Mouse (Mus musculus): Measurements from ENCODE around the gene Itih5. TPM values are rescaled to one million over a fixed set of nuclear protein-coding genes. Genes with fewer than 3 reads are reported as not detected.

Itih5 gene
- polyA plus RNA-seq, 1 experiment from 2014 or later = 7.2 TPM

DNA sequence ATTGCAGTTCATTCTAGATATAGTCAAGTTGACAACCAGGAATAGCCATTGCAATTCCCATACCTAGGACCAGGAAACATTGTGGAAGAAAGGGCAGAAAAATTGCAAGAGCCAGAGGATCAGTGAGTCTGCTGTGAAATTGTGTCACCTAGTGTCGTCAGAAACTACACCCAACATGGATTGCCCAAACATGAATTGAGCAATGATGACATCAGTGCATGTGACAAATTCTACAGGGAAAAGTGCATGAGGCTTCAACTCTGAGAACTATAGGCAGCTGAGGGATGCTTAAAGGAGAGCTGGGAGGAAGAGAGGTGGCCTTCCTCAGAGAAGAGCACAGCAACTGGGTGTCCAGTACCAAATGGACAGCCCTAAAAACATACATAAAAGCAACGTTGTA, 16.1 kb upstream of the Itih5 start:
- Histone ChIP-seq H3K4me3 (no peak overlapping the region), H3K27ac (no peak overlapping the region), H3K27me3 (no peaks in the 10 kb centered on the region), H3K4me2 (no peak overlapping the region), H3K4me1 (replicated peaks) (no peaks in the 10 kb centered on the region), H3K9ac (no peak overlapping the region), H3K9me3 (no peaks in the 10 kb centered on the region), H3K36me3 (no peaks in the 10 kb centered on the region)
- WGBS = 84% methylated on average over 2 of the region's 2 CpGs
- no peak for ATAC-seq (ENCODE audit: low FRiP score)

DNA sequence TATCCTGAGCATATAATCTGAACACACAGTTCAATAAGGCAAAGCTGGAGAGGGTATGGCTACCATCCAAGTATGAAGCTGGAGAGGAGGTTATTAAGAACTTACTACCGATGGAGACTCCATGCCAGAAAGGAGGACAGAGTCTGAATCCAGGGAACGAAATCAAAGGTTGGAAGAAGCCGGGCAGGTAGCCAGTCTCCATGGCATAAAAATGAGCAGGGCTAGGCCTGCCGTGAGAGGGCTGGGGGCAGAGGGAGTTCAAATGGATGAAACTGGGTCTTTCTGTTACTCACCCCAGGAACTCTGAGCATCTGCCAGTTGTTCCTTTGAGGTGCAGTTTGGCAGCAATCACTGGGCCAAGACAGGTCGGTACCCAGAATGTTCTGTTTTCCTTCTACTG, 12.9 kb upstream of the Itih5 start:
- no peak overlapping the region for H3K4me3 ChIP-seq
- WGBS = 84% methylated on average over 5 of the region's 5 CpGs

DNA sequence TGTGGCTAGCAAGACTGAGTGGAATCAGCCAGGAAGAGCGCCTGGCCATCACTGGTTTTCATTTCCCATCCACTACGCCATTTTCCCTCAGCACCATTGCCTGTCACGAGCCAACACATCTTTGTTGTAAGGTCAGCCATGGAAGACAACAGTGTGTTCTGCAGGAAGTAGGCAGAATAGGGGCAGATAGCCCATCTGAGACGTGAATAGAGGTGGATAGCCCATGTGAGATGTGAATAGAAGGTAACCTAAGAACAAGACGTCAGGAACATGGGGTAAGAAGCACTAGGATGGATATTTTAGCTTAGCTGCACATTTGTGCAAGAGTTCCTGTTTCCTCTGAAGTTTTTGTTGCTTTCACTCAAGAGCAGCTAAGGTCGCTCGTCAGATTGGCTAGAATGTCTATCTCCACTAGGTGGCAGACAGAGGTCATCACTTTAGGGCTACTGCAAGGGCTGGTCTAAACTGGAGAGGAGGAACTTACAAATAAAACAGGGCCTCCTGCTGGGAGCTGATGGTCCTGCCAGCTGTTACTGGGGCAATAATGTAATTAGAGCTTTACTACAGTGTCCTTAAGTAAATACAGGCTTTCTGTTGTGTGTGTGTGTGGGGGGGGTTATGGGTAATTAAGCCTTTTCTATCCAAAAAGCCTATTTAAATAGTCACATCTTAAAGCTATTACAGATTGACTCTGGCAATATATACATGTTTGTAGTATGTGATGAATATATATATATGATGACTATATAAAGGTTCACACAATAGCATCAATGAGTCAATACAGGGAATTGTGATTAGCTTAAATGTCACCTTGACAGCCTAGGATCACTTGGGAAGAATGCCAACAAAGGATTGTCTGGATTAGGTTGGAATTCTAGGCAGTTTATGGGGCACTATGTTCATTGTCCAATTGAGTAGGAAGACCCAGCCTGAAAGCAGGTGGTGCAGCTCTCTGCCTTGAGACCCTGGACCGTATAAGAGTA, 10.6 kb upstream of the Itih5 start:
- 0 out of 2 replicates have a peak, but pooled peaks cover 10% of the 10 kb centered on the region for H3K27me3 ChIP-seq
- H3K36me3 ChIP-seq = no peaks in the 10 kb centered on the region
- no peaks in the 10 kb centered on the region for H3K4me1 ChIP-seq (replicated peaks)
- no peak overlapping the region for H3K4me2 ChIP-seq
- H3K4me3 ChIP-seq = no peak overlapping the region
- 29% methylated on average over 8 of the region's 8 CpGs for WGBS
- peak; percentile 87 for ATAC-seq (ENCODE audit: low FRiP score)
- no peaks in the 10 kb centered on the region for H3K9me3 ChIP-seq
- no peak overlapping the region; the same call in 1 of the 2 replicates for H3K9ac ChIP-seq
- no peak overlapping the region for H3K27ac ChIP-seq

More for the DNA sequence above, 12.9 kb upstream of the Itih5 start:
- Histone ChIP-seq H3K36me3 (no peaks in the 10 kb centered on the region), H3K4me1 (replicated peaks) (no peaks in the 10 kb centered on the region), H3K27ac (no peak overlapping the region), H3K27me3 (no peaks in the 10 kb centered on the region), H3K9ac (no peak overlapping the region), H3K9me3 (no peaks in the 10 kb centered on the region), H3K4me2 (no peak overlapping the region)
- ATAC-seq (ENCODE audit: low FRiP score) = no peak

DNA sequence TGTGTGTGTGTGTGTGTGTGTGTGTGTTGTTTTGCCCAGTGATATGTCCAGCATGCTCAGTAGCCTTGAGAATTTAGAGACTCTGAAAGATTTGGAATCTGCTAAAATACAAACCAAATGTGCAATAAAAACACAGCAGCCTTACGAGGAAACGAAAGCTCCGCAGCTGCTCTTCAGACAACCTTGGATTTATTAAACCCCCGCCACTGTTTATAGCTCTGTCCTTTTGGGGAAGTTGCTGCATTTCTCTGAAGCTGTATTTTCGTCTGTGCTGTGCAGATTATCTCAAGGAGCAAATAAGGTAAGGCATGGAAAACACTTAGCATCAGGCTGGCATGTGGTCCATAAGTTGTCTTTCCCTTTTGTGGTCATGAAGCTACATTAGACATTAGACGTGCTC, 7.9 kb upstream of the Itih5 start:
- H3K27me3 ChIP-seq = 0 out of 2 replicates have a peak, but pooled peaks cover 10% of the 10 kb centered on the region
- no peaks in the 10 kb centered on the region for H3K4me1 ChIP-seq (replicated peaks)
- no peak overlapping the region for H3K4me3 ChIP-seq
- H3K9me3 ChIP-seq = no peaks in the 10 kb centered on the region
- H3K27ac ChIP-seq = no peak overlapping the region
- WGBS = 68% methylated on average over 6 of the region's 6 CpGs
- no peaks in the 10 kb centered on the region for H3K36me3 ChIP-seq
- H3K4me2 ChIP-seq = no peak overlapping the region
- H3K9ac ChIP-seq = no peak overlapping the region
- no peak for ATAC-seq (ENCODE audit: low FRiP score)

DNA sequence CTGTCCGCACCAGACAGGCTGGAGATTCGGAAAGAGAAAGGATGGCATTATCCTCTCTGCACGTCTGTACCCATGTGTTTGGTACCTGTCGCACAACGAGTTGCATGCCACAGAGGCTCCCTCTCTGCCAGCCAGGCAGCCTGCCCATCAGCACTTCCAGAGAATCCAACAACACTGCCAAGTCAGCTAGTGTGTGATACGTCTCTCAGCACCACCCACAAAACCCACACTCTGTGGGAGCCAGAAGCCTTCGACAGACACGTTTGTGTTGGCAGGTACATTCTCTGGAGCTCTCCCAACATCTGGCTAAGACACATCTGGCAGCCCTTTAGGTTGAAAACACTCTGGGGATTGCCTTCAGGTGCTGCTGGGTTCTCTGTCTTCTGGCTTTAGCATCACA, 6.2 kb upstream of the Itih5 start:
- Histone ChIP-seq H3K9ac (no peak overlapping the region), H3K4me2 (no peak overlapping the region), H3K27ac (no peak overlapping the region), H3K4me3 (no peak overlapping the region), H3K36me3 (no peaks in the 10 kb centered on the region), H3K4me1 (replicated peaks) (no peaks in the 10 kb centered on the region), H3K27me3 (0 out of 2 replicates have a peak, but pooled peaks cover 10% of the 10 kb centered on the region), H3K9me3 (no peaks in the 10 kb centered on the region)
- WGBS = 81% methylated on average over 8 of the region's 8 CpGs
- ATAC-seq (ENCODE audit: low FRiP score) = no peak

DNA sequence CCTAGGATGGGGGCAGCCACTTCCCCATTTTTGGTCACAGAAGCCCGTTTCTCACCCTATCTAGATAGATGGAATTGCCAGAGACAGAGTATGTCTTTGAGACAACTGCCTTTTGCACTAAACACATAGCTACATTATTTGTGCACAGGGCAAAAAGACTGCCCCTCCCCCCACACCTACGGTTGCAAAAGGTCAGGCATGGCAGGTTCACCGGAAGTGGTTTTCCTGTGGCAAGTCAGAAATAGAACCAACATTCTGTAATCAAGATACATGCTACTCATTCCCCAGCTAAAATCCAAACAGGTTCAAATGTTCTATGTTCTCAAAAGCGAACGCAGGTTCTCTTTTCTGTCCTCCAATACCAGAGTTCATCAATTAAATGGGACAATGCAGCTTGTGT, 781 bp upstream of the Itih5 start:
- no peak overlapping the region for H3K27ac ChIP-seq
- no peaks in the 10 kb centered on the region for H3K9me3 ChIP-seq
- no peak overlapping the region for H3K4me3 ChIP-seq
- H3K9ac ChIP-seq = no peak overlapping the region
- WGBS = 91% methylated on average over 5 of the region's 5 CpGs
- peaks cover 11% of the 10 kb centered on the region for H3K4me1 ChIP-seq (replicated peaks)
- H3K4me2 ChIP-seq = no peak overlapping the region
- no peaks in the 10 kb centered on the region for H3K36me3 ChIP-seq
- H3K27me3 ChIP-seq = no peaks in the 10 kb centered on the region
- no peak for ATAC-seq (ENCODE audit: low FRiP score)

DNA sequence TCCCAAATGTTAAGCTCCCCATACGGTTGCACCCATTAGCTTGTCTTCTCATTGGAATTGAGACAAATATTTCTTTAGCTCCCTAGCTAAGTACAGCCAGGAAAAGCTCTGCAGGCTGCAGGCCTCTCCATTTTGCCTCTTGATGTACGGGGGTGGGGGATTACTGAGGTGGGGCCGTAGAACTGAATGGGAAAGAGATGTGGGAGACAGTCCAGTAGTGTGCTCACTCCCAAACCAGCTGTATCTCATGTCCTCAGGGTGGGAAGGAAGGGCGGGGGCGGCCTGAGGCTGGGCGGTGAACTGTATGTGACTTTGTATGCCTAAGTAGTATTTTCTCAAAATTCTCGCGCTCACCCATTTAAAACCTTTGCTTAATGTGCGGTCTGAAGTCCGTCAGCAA, 3.8 kb downstream of the Itih5 start:
- Histone ChIP-seq H3K9me3 (no peaks in the 10 kb centered on the region), H3K27me3 (no peaks in the 10 kb centered on the region), H3K27ac (no peak overlapping the region), H3K4me1 (replicated peaks) (peaks cover 11% of the 10 kb centered on the region), H3K4me3 (no peak overlapping the region), H3K4me2 (no peak overlapping the region), H3K36me3 (no peaks in the 10 kb centered on the region), H3K9ac (no peak overlapping the region)
- ATAC-seq (ENCODE audit: low FRiP score) = no peak
- WGBS = 88% methylated on average over 10 of the region's 10 CpGs

DNA sequence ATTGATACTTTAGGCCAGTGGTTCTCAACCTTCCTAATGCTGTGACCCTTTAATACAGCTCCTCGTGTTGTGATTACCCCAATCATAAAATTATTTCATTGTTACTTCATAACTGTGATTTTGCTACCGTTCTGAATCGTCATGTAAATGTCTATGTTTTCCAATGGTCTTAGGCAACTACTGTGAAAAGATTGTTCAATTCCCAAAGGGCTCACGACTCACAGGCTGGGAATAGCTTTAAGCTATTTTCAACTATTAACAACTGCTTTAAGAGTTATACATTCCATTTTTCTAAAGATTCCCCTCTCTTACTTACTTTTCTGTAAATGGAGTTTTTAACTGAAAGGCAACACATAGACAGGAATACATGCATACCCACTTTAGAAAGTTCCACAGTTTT, 8.6 kb downstream of the Itih5 start:
- WGBS = 93% methylated on average over 4 of the region's 4 CpGs

DNA sequence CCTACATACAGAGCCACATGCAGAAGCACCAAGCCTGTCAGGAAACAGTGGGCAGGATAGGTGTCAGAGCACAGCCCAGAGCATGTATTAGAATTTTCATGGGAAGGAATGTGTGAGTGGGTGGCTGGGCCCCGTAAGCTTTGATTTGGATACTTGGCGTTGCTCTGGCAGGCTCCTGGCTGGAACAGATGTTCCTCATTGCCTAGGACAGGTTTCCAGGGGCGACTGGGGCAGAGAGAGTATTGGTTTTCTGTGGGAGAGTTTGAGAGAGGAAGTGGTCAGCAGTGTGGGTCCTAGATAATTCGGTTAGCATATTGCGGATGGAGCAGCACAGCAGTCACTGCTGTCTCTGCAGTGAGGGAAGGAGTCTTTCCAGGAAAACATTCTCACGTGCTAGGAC, 13.3 kb downstream of the Itih5 start:
- H3K27me3 ChIP-seq = no peaks in the 10 kb centered on the region
- no peak for ATAC-seq (ENCODE audit: low FRiP score)
- no peak overlapping the region for H3K4me3 ChIP-seq
- H3K4me2 ChIP-seq = no peak overlapping the region
- no peak overlapping the region for H3K27ac ChIP-seq
- no peaks in the 10 kb centered on the region for H3K36me3 ChIP-seq
- H3K4me1 ChIP-seq (replicated peaks) = peaks cover 3% of the 10 kb centered on the region; the same call in 1 of the 2 replicates
- 78% methylated on average over 6 of the region's 6 CpGs for WGBS
- no peak overlapping the region for H3K9ac ChIP-seq
- H3K9me3 ChIP-seq = no peaks in the 10 kb centered on the region

More for the DNA sequence above, 8.6 kb downstream of the Itih5 start:
- H3K4me1 ChIP-seq (replicated peaks) = peaks cover 3% of the 10 kb centered on the region; the same call in 1 of the 2 replicates
- no peak overlapping the region for H3K4me2 ChIP-seq
- no peaks in the 10 kb centered on the region for H3K9me3 ChIP-seq
- no peak overlapping the region for H3K9ac ChIP-seq
- H3K27ac ChIP-seq = no peak overlapping the region
- no peaks in the 10 kb centered on the region for H3K27me3 ChIP-seq
- H3K36me3 ChIP-seq = no peaks in the 10 kb centered on the region
- H3K4me3 ChIP-seq = no peak overlapping the region
- no peak for ATAC-seq (ENCODE audit: low FRiP score)

DNA sequence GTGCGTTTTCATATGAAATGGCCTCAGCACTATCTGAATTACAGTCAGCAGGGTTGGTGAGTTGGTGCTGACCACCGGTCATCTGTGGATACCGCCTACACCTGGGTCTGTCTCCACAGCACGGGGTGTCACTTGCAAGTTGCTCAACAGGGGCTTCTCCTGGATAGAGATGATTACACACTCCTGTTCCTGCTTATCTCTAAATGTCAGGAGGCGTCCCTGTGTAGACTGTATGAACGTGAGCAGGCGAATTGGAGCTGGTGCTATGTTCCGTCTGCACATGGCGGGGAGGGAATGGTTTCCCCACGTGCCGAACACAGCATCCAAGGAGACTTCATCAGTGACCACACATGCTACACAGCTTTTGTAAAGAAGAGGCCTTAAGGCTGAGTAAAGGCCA, 13.9 kb downstream of the Itih5 start:
- 90% methylated on average over 11 of the region's 11 CpGs for WGBS
- no peak overlapping the region for H3K27ac ChIP-seq

DNA sequence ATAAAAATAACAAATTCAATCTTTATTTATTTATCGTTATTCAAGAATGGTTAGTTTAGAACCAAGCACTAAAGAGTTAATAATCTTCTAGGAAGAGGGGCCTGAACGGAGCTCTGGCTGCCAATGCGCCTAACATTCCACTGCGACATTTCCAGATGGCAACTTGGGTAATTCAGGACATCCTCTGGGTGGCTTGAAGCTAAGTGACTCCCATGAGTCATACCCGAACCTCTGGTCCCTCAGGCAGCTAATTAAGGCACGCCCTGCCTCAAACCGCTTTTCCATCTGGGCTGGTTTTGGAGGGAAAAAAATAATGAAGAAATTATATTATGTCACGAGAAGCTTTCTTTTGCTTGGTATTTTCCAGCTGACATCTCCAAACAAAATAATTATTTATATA, 14.6 kb downstream of the Itih5 start:
- Histone ChIP-seq H3K9me3 (no peaks in the 10 kb centered on the region), H3K36me3 (no peaks in the 10 kb centered on the region), H3K9ac (no peak overlapping the region), H3K4me1 (replicated peaks) (peaks cover 3% of the 10 kb centered on the region; the same call in 1 of the 2 replicates), H3K27me3 (no peaks in the 10 kb centered on the region), H3K4me3 (no peak overlapping the region), H3K27ac (no peak overlapping the region), H3K4me2 (no peak overlapping the region)
- no peak for ATAC-seq (ENCODE audit: low FRiP score)
- 62% methylated on average over 8 of the region's 8 CpGs for WGBS

More for the DNA sequence above, 13.9 kb downstream of the Itih5 start:
- no peaks in the 10 kb centered on the region for H3K9me3 ChIP-seq
- no peak overlapping the region for H3K4me2 ChIP-seq
- no peak overlapping the region for H3K4me3 ChIP-seq
- H3K36me3 ChIP-seq = no peaks in the 10 kb centered on the region
- no peak overlapping the region for H3K9ac ChIP-seq
- peaks cover 3% of the 10 kb centered on the region; the same call in 1 of the 2 replicates for H3K4me1 ChIP-seq (replicated peaks)
- ATAC-seq (ENCODE audit: low FRiP score) = no peak
- no peaks in the 10 kb centered on the region for H3K27me3 ChIP-seq

DNA sequence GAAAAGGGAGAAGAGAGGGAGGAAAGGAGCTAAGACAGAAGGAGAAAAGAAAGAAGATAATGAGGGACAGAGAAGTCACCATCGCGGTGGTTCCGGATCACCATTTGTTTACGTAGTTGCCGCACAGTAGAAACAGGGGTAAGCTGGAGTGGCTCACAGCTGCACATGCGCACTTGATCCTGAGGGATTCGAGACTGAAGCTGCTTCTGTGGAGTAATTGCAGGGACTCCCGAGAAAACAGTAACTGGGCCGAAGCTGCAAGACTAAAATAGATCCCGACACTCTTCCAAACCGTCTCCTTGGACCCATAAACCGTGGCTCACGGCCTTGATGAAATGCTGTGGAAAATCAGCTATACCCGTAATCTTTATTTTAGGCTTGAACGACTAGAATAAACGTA, 16.6 kb downstream of the Itih5 start:
- no peaks in the 10 kb centered on the region for H3K9me3 ChIP-seq
- H3K4me3 ChIP-seq = no peak overlapping the region
- whole genome bisulfite sequencing = 90% methylated on average over 16 of the region's 16 CpGs
- H3K4me1 ChIP-seq (replicated peaks) = peaks cover 3% of the 10 kb centered on the region; the same call in 1 of the 2 replicates
- H3K27ac ChIP-seq = no peak overlapping the region
- no peak for ATAC-seq (ENCODE audit: low FRiP score)
- no peaks in the 10 kb centered on the region for H3K27me3 ChIP-seq
- no peaks in the 10 kb centered on the region for H3K36me3 ChIP-seq
- H3K9ac ChIP-seq = no peak overlapping the region
- no peak overlapping the region for H3K4me2 ChIP-seq

DNA sequence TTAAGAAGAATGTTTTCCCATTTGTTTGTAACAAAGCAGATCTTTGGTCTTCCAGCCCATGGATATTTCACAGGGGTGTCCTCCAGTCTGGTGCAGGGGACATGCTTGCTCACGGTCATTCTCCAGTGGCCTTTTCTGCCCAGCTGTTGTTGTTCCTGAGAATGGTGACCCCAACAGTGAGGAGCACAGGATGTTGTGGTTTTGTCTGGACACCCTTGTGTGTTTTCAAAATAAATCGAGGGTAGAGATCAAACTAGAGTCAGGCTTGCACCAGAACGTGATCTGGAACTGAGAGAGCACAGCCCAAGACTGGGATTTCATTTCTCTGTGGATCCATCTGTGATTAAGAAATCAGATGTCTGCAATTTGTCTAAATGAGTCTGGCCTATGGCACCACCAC, 40.2 kb downstream of the Itih5 start:
- H3K9ac ChIP-seq = no peak overlapping the region
- 80% methylated on average over 3 of the region's 3 CpGs for WGBS

More for the DNA sequence above, 40.2 kb downstream of the Itih5 start:
- Histone ChIP-seq H3K9me3 (0 out of 2 replicates have a peak, but pooled peaks cover 6% of the 10 kb centered on the region), H3K4me1 (replicated peaks) (no peaks in the 10 kb centered on the region), H3K27ac (no peak overlapping the region), H3K27me3 (no peaks in the 10 kb centered on the region), H3K36me3 (no peaks in the 10 kb centered on the region), H3K4me3 (no peak overlapping the region), H3K4me2 (no peak overlapping the region)
- no peak for ATAC-seq (ENCODE audit: low FRiP score)
